Mouse (Mus musculus) cerebellum, postnatal 25 days (tissue): ENCODE data around the gene Htr1f.

Experiments used
- DNase-seq, 2 experiments: peaks; one replicate each; pipeline ENCODE4 v3.0.0; 2021; ENCODE audit warnings: mixed read lengths in 2 of 2

Gene Htr1f

GRCm38 (mm10) chr16:64961690-64962089 lies 144.0 kb downstream of the Htr1f start:
- no peak for DNase-seq

GRCm38 (mm10) chr16:64941646-64942195 lies 163.9 kb downstream of the Htr1f start:
- DNase-seq = no peak

GRCm38 (mm10) chr16:64934793-64935192 lies 170.9 kb downstream of the Htr1f start:
- no peak for DNase-seq

GRCm38 (mm10) chr16:64934011-64934410 lies 171.6 kb downstream of the Htr1f start:
- DNase-seq = no peak

- no peak for DNase-seq
Observed at GRCm38 (mm10) chr16:64923500-64923899, 182.2 kb downstream of the Htr1f start.

- no peak for DNase-seq
Observed at GRCm38 (mm10) chr16:64908747-64909146, 196.9 kb downstream of the Htr1f start.

- no peak for DNase-seq
Observed at GRCm38 (mm10) chr16:64907112-64907511, 198.5 kb downstream of the Htr1f start.

- DNase-seq = no peak
Observed at GRCm38 (mm10) chr16:64903328-64903727, 202.3 kb downstream of the Htr1f start.

- no peak for DNase-seq
Observed at GRCm38 (mm10) chr16:64899084-64899483, 206.6 kb downstream of the Htr1f start.

- no peak for DNase-seq
Observed at GRCm38 (mm10) chr16:64889496-64889895, 216.2 kb downstream of the Htr1f start.

GRCm38 (mm10) chr16:64885547-64885946 lies 220.1 kb downstream of the Htr1f start:
- no peak for DNase-seq

GRCm38 (mm10) chr16:64885142-64885541 lies 220.5 kb downstream of the Htr1f start:
- DNase-seq = no peak

GRCm38 (mm10) chr16:64884420-64884838 lies 221.2 kb downstream of the Htr1f start:
- no peak for DNase-seq

- DNase-seq = no peak
Observed at GRCm38 (mm10) chr16:64883896-64884295, 221.8 kb downstream of the Htr1f start.

- DNase-seq = no peak
Observed at GRCm38 (mm10) chr16:64881442-64881841, 224.2 kb downstream of the Htr1f start.

GRCm38 (mm10) chr16:64880986-64881385 lies 224.7 kb downstream of the Htr1f start:
- DNase-seq = no peak

GRCm38 (mm10) chr16:64879735-64880134 lies 225.9 kb downstream of the Htr1f start:
- DNase-seq = no peak

GRCm38 (mm10) chr16:64878611-64879132 lies 227.0 kb downstream of the Htr1f start:
- no peak for DNase-seq

GRCm38 (mm10) chr16:64877314-64877713 lies 228.3 kb downstream of the Htr1f start:
- DNase-seq = no peak

GRCm38 (mm10) chr16:64876631-64877265 lies 228.9 kb downstream of the Htr1f start:
- DNase-seq = no peak

- DNase-seq = no peak
Observed at GRCm38 (mm10) chr16:64875822-64876221, 229.8 kb downstream of the Htr1f start.

GRCm38 (mm10) chr16:64875384-64875783 lies 230.3 kb downstream of the Htr1f start:
- DNase-seq = no peak
